Mouse (Mus musculus) gastrocnemius, postnatal 25 days (tissue): Measurements from ENCODE around the gene Ggt5. TPM values are rescaled to one million over a fixed set of nuclear protein-coding genes. Genes with fewer than 3 reads are reported as not detected.
"Not testable (repeated sequence)": the region's sequence is repeated elsewhere in the genome, so short reads cannot be mapped to it uniquely, and the experiment has no call there.

ENCODE experiments used
- DNase-seq: peaks from one replicate; pipeline ENCODE4 v3.0.0; 2022
- long read RNA-seq, 2 experiments: library from polyadenylated mRNA; stranded (forward); transcript quantifications; one replicate each; pipeline ENCODE4 v2.0.0; 2021
- total RNA-seq, 2 experiments: library from RNA; stranded (reverse); gene quantifications; 1 replicate in 1 of 2; 2 replicates in 1 of 2; pipeline ENCODE4 v1.2.3; 2021

Ggt5 gene
- total RNA-seq = 1 to 10 TPM; 4.9 to 5.3 TPM
- long read RNA-seq, experiment 1, full-length matches to known transcripts = 2 of 8 reads
- long read RNA-seq, experiment 1, partial matches to known transcripts = 3 of 8 reads
- long read RNA-seq, experiment 1, other reads (novel, unspliced or antisense) = 3 of 8 reads
- long read RNA-seq, experiment 2 = 0 reads

- DNase-seq = peak; percentile 58
These were observed at the start of gene Ggt5 for GRCm38 (mm10) chr10:75589129-75589528. Gene Ggt5, plus strand, starts transcription at chr10:75589340.

GRCm38 (mm10) chr10:75547901-75548300 is 41.2 kb upstream of the Ggt5 start:
- no peak for DNase-seq

DNA sequence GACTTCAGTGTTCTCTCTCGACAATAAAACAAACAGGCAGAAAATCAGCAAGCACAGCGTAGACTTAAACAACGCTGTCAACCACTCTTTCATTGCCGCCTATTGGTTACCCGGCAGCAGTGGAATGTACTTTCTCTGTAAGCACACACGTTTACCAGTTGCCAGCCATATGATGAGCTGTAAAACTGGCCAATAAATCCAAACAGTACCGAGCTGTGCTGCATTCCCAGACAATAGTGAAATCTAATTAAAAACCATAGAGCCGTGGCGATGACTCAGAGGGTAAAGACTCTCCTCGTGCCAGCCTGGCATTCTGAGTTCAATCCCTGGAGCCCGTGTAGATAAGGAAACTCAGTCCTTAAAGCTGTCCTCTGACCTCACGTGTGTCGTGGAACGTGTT is 40.7 kb upstream of the Ggt5 start:
- no peak for DNase-seq

DNA sequence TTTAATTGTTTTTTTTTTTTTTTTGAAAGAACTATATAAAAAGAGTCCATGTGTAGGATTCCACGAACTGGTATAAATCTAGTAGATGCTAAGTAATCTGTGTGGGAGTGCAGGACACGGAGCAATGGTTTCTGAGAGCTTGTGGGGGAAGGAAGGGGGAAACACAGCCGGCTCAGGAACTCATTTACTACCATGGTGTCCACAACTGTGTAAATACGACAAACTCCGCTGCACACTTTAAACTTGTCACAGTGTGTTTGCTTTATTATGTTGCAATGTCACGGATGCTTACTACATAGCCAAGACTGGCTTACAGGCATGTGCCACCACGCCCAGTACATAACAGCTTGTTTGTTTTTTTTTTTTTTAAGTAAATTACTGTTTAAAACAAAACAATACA is 39.3 kb upstream of the Ggt5 start:
- no peak for DNase-seq

DNA sequence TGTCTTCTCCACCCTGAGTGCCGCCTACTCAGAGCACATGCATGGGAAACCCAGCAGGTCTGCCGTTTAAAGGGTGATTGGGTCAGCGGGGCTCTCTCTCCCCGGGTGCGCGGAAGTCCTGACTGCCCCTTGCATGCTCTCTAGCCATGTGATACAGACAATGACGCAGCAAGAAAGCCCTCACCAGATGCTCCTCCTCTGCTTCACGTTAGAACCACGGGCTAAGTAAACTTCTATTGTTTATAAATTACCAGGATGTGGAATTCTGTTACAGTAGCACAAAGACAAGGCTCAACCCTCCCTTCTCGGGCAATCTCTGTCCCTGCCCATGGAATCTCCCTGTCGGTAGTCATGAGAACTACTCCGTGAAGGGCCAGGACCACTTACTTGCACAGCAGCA is 38.0 kb upstream of the Ggt5 start:
- DNase-seq = no peak

- no peak for DNase-seq
These were observed 37.0 kb upstream of the Ggt5 start for GRCm38 (mm10) chr10:75552106-75552505.

DNA sequence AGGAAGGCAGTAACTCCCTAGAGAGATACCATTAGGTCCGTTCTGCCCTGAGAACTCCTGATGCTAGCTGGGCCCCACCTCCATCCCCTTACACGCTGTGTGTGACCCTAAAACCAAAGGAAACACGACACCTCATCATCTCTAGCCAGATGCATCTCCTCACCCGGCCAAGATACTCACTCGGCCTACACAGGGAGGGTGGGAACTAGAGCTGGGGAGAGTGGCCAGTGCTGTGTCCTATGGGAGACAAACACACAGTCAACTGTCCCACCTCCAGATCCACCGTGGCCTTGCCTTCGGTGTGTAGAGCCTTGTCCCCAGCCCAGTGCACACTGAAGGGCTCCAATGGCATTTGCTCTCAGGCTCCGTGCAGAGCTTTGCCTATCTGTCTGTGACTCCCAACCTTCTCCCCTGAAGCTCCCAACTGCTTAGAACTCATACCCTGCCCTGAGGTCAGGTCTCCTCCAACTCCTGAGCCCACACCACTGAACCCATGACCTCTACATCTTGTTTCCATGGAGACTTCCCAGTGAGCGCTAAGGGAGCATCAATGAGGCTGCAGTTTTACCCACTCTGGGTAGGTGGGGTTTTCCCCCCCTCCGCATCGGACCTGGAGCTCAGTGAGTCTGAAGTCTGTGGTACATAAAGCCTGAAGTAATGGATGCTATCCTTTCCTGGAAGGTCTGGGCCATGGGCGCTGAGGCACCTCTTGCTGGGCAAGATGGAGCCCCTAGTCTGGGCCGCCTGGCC is 36.3 kb upstream of the Ggt5 start:
- no peak for DNase-seq

GRCm38 (mm10) chr10:75554090-75554489 is 35.0 kb upstream of the Ggt5 start:
- DNase-seq = no peak

DNA sequence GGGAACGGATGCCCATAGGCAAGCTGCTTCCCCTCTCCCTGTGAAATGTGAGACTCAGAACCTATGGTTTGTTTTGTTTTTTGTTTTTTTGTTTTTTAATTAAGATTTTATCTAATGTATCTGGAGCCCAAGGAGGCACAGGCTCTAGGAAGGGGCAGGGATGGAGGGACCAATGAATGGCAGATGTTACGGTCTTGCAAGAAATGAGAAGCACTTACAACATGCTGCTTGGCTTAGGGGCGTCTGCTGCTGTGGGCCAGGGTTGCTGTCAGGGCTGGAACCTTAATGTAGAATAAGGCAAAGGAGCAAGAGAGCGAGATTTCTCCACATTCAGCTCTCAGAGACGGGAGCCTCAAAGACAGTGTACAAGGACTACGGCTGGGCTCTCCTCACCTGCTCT is 33.6 kb upstream of the Ggt5 start:
- DNase-seq = no peak

- DNase-seq = no peak
These were observed 33.1 kb upstream of the Ggt5 start for GRCm38 (mm10) chr10:75556026-75556425.

DNA sequence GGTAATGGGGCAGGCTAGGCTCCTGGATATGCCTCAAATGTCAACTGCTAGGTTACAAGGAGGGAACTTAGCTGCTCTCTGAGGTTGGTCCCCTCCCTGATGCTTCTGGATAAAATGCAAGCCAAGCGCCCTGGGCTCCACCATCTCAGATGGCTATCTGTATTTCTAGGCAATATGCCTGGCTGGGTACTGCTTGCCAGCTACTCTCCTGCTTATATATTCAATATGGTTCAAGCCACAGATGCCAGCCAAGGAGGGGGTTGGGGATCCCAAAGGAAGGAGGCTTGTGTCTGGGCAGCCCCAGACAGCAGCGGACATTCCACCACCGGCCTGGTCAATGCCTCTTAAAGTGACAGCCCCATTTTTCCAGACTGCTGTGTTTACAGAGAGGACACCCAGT is 30.6 kb upstream of the Ggt5 start:
- no peak for DNase-seq

DNA sequence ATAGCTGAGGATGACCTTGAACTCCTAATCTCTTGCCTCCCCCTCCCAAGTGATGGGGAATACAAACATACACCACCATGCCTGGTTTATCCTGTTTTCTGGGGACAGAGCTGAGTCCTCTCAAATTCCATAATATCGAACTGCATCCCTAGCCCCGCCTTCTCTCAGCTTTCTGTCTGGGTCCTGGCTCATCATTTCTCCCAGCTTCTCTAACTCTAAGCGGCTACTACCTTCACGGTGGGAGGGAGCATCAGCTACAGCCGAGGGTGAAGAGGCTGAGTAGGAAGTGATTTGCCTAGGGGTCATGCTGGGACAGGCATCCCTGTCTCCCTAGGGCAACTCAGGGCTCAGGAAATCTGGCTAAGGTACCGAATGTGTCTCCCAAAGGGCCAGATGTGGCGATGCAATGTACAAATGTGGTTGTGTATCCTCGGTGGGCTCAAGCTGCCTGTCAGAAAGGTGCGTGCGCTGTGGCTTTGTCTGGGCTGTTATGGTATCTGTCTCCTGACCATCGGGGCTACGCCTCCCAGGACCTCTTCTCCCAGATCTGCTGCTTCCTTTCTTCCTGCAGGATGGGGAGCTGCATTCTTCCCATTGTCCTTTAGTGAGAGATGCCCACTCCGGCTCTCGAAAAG is 30.0 kb upstream of the Ggt5 start:
- no peak for DNase-seq

- DNase-seq = peak; percentile 65
These were observed 29.2 kb upstream of the Ggt5 start, which contains the start of gene Lrrc75b for GRCm38 (mm10) chr10:75559676-75560548. Gene Lrrc75b, minus strand, starts transcription at chr10:75560330.

- no peak for DNase-seq
These were observed 28.6 kb upstream of the Ggt5 start for GRCm38 (mm10) chr10:75560549-75560899.

GRCm38 (mm10) chr10:75561071-75561654 is 28.0 kb upstream of the Ggt5 start, which contains the start of gene Ggt1:
Gene Ggt1, plus strand, starts transcription at chr10:75561604.
- DNase-seq = no peak

DNA sequence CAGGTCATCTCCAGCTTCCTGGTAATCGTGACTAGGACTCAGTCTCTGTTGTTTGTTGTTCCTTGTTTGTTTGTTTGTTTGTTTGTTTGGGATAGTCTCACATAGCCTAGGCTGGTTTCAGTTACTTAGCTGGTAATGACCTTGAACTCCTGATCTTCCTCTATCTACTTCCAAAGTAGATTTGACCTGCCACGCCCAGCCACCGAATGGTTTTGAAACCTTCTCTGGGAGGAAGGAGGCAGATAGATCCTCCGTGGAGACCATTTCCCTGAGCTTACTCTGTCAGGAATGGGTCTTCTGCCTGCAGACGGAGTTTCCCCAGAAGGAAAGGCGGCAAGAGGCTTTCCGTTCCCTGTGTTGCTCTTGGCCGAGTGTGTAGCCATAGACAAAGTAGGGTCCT is 26.5 kb upstream of the Ggt5 start:
- DNase-seq = no peak

GRCm38 (mm10) chr10:75564687-75565265 is 24.4 kb upstream of the Ggt5 start:
- no peak for DNase-seq

DNA sequence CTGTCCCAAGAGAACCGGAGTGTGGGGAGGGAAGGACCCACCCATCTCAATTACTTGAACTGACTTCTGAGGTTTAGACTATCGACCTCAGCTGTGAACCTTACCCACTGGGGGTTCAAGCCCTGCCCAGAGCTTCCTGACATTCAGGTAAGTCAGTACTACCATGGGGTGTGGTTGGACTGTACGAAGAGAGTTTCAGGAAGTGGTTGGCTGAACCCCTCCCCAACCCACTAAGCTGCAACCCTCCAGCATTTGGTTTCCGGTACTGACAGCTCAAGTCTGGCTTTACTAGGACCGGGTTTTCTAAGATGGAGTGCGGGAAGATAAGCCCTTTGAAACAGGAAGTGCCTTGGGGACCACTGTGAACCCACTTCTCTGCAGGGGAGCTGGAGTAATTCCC is 23.7 kb upstream of the Ggt5 start:
- DNase-seq = no peak

DNA sequence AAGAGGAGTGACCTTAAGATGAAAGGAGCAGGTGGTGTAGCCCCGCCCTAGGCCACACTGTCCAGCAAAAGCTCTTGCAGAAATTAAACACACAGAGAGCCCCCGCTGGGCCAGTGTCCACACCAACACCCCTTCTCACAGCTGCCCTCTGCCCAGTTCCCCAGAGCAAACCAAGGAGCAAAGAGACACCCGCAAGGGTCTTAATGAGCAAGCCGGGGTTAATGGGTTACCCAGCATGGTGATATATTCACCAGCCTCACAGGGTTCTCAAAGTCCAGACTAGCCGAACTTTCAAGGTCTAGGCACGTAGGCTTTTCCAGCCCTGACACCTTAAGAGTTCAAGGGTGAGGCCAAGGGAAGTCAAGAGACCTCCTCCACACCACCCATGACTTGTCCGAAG is 23.2 kb upstream of the Ggt5 start:
- no peak for DNase-seq

GRCm38 (mm10) chr10:75566321-75566720 is 22.8 kb upstream of the Ggt5 start:
- DNase-seq = no peak

DNA sequence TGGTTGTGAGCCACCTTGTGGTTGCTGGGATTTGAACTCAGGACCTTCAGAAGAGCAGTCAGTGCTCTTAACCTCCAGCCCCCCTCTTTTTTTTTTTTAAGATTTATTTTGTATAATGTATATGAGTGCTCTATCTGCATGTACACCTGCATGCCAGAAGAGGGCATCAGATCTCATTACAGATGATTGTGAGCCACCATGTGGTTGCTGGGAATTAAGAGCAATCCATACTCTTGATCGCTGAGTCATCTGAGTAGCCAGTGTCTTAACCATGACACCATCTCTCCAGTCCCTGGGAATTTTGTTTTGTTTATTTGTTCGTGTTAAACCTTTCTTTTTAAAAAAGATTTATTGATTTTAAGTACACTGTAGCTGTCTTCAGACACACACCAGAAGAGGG is 22.4 kb upstream of the Ggt5 start:
- DNase-seq = not testable (repeated sequence)

- DNase-seq = no peak
These were observed 21.1 kb upstream of the Ggt5 start for GRCm38 (mm10) chr10:75568029-75568428.
